Mouse (Mus musculus) midbrain, embryonic 13.5 days (tissue): ENCODE measurements around the gene Eid3. TPM values are rescaled to one million over a fixed set of nuclear protein-coding genes. Genes with fewer than 3 reads are reported as not detected.
A peak's percentile ranks its signal among the peaks of the same experiment; 100 is the strongest.

Source experiments
- ATAC-seq: fragments of 200-750 bp; cut with Nextera tagmentation; 2 replicates; pipeline ENCODE4 v1.8.0; 2017; ENCODE audit warnings: mild to moderate bottlenecking, moderate TSS enrichment, moderate library complexity
- H3K27ac ChIP-seq: fragments of 300-500 bp; sonication (generic); 2 replicates; pipeline ENCODE4 v1.5.1; 2015; ENCODE audit warnings: inconsistent platforms, mild to moderate bottlenecking, moderate library complexity
- H3K27me3 ChIP-seq: fragments of 300-500 bp; sonication (generic); 2 replicates; pipeline ENCODE4 v1.6.1; 2015; ENCODE audit warnings: mild to moderate bottlenecking, inconsistent platforms
- H3K36me3 ChIP-seq: fragments of 300-500 bp; sonication (generic); 2 replicates; pipeline ENCODE4 v1.6.1; 2015; ENCODE audit warnings: mild to moderate bottlenecking, inconsistent platforms
- H3K4me1 ChIP-seq: fragments of 300-500 bp; sonication (generic); replicated peaks from 2 replicates; pipeline ENCODE4 v1.6.1; 2015; ENCODE audit warnings: inconsistent platforms
- H3K4me2 ChIP-seq: fragments of 300-500 bp; sonication (generic); replicated peaks from 2 replicates; pipeline ENCODE4 v1.6.1; 2015; ENCODE audit warnings: moderate library complexity, mild to moderate bottlenecking, inconsistent platforms
- H3K4me3 ChIP-seq: fragments of 300-500 bp; sonication (generic); replicated peaks from 2 replicates; pipeline ENCODE4 v1.5.1; 2015; ENCODE audit warnings: mild to moderate bottlenecking, inconsistent platforms
- H3K9ac ChIP-seq: fragments of 300-500 bp; sonication (generic); replicated peaks from 2 replicates; pipeline ENCODE4 v1.6.1; 2015; ENCODE audit warnings: mild to moderate bottlenecking, inconsistent platforms
- H3K9me3 ChIP-seq: fragments of 300-500 bp; sonication (generic); 2 replicates; pipeline ENCODE4 v1.6.1; 2016; ENCODE audit warnings: mild to moderate bottlenecking, inconsistent platforms
- WGBS: fragments of 180-500 bp; shearing (Covaris S2); methylation state at CpG from one replicate; pipeline ENCODE4 v1.1.7; 2015; 5-methylcytosine and 5-hydroxymethylcytosine counted together
- polyA plus RNA-seq: library from polyadenylated mRNA; unstranded; fragments of >200 nt; fragmentation: Nextera tagmentation; extraction: Ambion mirVana; gene quantifications from 2 replicates; pipeline ENCODE4 v1.2.1, GENCODE M21; 2015

The Eid3 gene
- polyA plus RNA-seq, 1 experiment from 2014 or later, result 0.47 TPM

DNA sequence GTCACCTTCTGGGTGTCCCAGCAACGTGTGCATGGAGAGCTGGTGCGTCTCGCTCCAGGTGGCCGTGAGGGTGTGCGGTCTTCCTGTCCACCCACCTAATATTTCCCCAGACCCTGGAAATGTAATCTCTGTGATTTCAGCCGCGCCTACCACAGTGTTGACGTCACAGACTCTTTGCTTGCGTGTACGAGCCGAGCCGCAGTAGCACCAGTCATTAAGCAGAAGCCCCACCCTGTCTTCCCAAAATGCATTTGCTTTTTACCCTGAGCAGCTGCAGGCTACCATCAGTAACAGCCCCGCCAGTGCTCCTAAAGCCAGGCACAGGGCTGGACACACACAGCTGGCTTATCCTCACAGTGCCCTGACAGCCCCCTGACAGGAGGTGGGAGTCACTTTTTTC, 31.5 kb downstream of the Eid3 start:
- Histone ChIP-seq H3K4me3 (no peak overlapping the region), H3K4me1 (peaks cover 20% of the 10 kb centered on the region), H3K36me3 (peaks cover 52% of the 10 kb centered on the region), H3K9ac (no peak overlapping the region), H3K27ac (no peak overlapping the region), H3K27me3 (no peaks in the 10 kb centered on the region), H3K4me2 (no peak overlapping the region), H3K9me3 (no peaks in the 10 kb centered on the region)
- no peak for ATAC-seq
- 94% methylated on average over 13 of the region's 13 CpGs for WGBS

DNA sequence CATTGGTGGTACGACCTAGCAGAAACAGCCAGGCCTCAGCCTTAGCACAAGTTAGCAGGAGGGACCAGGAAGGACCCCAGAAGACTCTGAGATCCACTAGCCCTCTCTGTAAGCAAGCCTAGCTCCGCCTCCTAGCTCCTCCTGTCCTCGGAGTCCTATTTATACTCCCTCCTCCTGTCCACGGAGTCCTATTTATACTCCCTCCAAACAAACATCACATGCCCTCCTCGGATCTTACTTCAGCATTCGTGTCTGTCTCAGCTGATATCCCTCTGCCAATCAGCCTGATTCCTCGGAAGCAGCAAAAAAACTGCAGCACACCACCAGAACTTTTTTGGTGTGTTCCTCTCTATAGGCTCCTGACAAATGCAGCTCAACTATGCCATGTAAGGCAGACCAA, 32.5 kb downstream of the Eid3 start:
- no peak overlapping the region for H3K27ac ChIP-seq
- H3K27me3 ChIP-seq, result no peaks in the 10 kb centered on the region
- H3K4me3 ChIP-seq, result no peak overlapping the region
- H3K36me3 ChIP-seq, result peaks cover 44% of the 10 kb centered on the region
- WGBS, result 55% methylated on average over 7 of the region's 7 CpGs
- no peaks in the 10 kb centered on the region for H3K9me3 ChIP-seq
- H3K4me2 ChIP-seq, result no peak overlapping the region
- ATAC-seq, result no peak
- H3K4me1 ChIP-seq, result peaks cover 20% of the 10 kb centered on the region
- no peak overlapping the region for H3K9ac ChIP-seq

DNA sequence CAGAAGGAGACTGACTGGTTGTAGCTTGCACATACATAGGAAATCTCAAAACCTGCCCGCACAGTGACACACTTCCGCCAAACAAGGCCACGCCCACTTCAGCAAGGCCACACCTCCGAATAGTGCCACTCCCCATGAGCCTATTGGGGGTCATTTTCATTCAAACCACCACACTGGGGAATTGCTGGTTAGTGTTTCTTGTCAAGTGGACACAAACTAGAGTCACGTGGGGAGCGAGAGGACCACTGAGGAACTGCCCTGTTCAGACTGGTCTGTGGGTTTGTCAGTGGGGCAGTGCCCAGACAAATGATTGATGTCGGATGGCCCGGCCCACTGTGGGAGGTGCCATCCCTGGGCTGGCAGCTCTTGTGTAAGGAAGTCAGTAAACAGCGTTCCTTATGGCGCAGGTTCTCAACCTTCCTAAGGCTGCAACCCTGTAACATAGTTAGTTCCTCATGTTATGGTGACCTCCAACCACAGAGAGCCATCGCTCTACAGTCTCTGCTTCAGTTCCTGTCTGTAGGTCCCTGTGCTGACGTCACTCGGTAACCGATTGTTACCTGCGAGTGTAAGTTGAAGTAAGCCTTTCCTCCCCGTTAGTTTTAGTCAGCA, 33.5 kb downstream of the Eid3 start:
- Histone ChIP-seq H3K4me2 (peak overlapping the region; percentile 33), H3K9me3 (no peaks in the 10 kb centered on the region), H3K4me3 (no peak overlapping the region; the same call in 1 of the 2 replicates), H3K27me3 (no peaks in the 10 kb centered on the region), H3K27ac (0 out of 2 replicates have a peak overlapping the region, but pooled peaks have one; percentile 32), H3K36me3 (peaks cover 36% of the 10 kb centered on the region), H3K9ac (no peak overlapping the region), H3K4me1 (peaks cover 20% of the 10 kb centered on the region)
- ATAC-seq, result peak; percentile 53
- 44% methylated on average over 16 of the region's 16 CpGs for WGBS

DNA sequence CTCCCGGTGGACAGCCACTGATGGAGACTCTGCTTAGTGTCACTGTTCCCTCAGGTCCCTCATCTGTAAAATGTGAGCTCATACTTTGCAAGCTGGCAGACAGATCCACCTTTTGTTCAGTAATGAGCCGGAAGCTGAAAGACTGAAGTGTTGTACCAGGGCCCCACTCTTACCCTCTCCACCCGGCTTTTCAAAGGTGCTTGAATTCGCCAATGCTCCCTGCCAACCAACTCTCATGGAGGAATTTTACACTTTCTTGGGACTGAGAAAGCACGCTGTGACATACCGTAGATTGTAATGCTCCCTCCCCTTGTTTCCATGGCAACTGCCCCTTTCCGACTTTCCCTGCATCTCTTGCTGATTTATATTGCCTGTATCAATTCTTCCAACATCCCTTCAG, 34.1 kb downstream of the Eid3 start:
- peak; percentile 59 for ATAC-seq

DNA sequence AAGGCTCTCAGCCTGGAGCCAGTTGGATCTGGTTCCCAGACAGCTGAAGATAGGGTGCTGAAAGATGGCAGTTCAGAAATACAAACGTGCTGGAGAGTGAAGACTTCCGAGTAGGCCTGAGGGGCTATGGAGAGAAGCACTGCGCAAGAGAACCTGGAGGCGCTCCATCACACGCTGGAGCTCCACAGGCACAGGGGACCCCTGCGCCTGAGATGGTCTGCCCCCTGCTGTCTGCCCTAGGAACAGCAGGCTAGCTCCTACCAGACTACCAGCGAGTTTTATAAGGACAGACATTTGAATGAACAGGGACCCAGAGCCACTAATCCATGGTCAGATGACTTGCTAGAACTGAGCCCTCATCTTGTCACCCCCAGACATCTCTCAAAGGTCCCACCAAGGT, 35.0 kb downstream of the Eid3 start:
- H3K9ac ChIP-seq, result no peak overlapping the region
- no peaks in the 10 kb centered on the region for H3K27me3 ChIP-seq
- H3K9me3 ChIP-seq, result no peaks in the 10 kb centered on the region
- 6% methylated on average over 7 of the region's 7 CpGs for WGBS
- no peak overlapping the region for H3K4me2 ChIP-seq
- 0 out of 2 replicates have a peak overlapping the region, but pooled peaks have one; percentile 62 for H3K27ac ChIP-seq
- H3K4me1 ChIP-seq, result peaks cover 20% of the 10 kb centered on the region
- H3K36me3 ChIP-seq, result peaks cover 21% of the 10 kb centered on the region
- peak; percentile 69 for ATAC-seq
- H3K4me3 ChIP-seq, result no peak overlapping the region

More for the DNA sequence above, 34.1 kb downstream of the Eid3 start:
- 4% methylated on average over 7 of the region's 7 CpGs for WGBS
- Histone ChIP-seq H3K4me1 (peaks cover 20% of the 10 kb centered on the region), H3K9me3 (no peaks in the 10 kb centered on the region), H3K4me2 (peak overlapping the region; percentile 33), H3K27ac (peak overlapping the region; percentile 62; the same call in 1 of the 2 replicates), H3K27me3 (no peaks in the 10 kb centered on the region), H3K4me3 (no peak overlapping the region; the same call in 1 of the 2 replicates), H3K9ac (no peak overlapping the region), H3K36me3 (peaks cover 30% of the 10 kb centered on the region)

DNA sequence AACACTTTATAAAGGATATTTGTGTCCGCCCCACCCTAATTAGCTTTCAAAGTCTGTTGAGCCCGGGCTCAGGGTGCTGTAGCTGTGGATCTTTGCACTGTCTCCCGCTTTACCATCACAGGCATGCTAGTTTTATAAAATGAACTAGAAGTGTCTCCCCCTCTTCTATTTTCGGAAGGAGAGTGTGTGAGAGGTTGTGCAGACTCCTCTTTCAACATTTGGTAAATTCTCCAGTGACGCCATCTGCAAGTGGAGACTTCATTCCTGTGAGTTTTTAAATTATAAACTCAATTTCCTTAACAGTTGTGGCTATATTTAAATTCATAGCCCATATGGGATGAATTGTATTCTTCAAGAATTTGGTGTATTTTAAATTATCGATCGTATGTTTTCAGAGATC, 42.1 kb downstream of the Eid3 start:
- no peak for ATAC-seq
- Histone ChIP-seq H3K9ac (no peak overlapping the region), H3K27ac (no peak overlapping the region), H3K27me3 (no peaks in the 10 kb centered on the region), H3K4me2 (no peak overlapping the region), H3K4me3 (no peak overlapping the region), H3K36me3 (no peaks in the 10 kb centered on the region), H3K4me1 (peaks cover 3% of the 10 kb centered on the region), H3K9me3 (no peaks in the 10 kb centered on the region)
- WGBS, result 86% methylated on average over 7 of the region's 7 CpGs

DNA sequence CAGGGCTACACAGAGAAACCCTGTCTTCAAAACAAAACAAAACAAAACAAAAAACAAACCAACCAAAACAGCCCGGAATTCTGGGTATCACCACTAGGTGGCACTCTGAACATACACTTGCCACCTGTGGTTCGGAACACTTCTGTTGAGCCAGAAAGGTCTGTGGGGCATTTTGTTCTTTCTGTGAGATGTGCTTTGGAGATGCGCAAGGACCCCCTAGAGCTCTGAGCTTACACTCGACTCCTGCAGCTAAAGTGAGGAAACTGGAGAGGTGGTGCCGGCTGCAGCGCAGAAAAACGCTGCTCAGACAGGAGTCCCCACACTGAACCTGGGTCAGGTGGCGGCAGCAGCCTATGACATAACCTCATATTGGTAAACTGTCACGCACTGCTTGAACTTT, 43.0 kb downstream of the Eid3 start:
- no peak overlapping the region for H3K27ac ChIP-seq
- H3K36me3 ChIP-seq, result no peaks in the 10 kb centered on the region
- H3K9ac ChIP-seq, result no peak overlapping the region
- H3K4me1 ChIP-seq, result peaks cover 3% of the 10 kb centered on the region
- H3K27me3 ChIP-seq, result no peaks in the 10 kb centered on the region
- peak overlapping the region; percentile 44 for H3K4me2 ChIP-seq
- 16% methylated on average over 9 of the region's 9 CpGs for WGBS
- no peak overlapping the region for H3K4me3 ChIP-seq
- peak; percentile 35; the same call in 1 of the 2 replicates for ATAC-seq
- no peaks in the 10 kb centered on the region for H3K9me3 ChIP-seq

DNA sequence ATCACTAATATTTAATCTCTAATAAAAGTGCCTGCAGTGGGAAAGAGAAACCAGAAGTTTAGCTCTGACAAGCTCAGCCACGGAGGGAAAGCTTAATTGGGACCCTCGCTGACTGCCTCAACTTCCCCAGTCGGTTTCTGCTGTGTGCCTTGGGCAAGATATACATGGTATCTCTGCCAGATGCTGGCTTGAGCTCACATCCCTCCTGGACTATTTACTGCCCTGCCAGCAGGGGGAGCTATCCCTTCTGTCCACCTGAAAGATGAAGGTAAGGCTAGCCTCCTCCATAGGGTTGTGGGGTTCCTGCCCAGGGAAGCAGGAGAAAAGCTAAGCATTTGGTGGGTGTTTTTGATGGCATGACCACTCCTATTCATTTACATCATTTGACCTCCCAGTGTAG, 43.8 kb downstream of the Eid3 start:
- H3K27ac ChIP-seq, result no peak overlapping the region
- H3K36me3 ChIP-seq, result no peaks in the 10 kb centered on the region
- no peaks in the 10 kb centered on the region for H3K27me3 ChIP-seq
- no peak overlapping the region for H3K9ac ChIP-seq
- H3K4me1 ChIP-seq, result peaks cover 3% of the 10 kb centered on the region
- H3K4me3 ChIP-seq, result no peak overlapping the region
- 81% methylated on average over 3 of the region's 3 CpGs for WGBS
- H3K4me2 ChIP-seq, result no peak overlapping the region
- H3K9me3 ChIP-seq, result no peaks in the 10 kb centered on the region
- no peak for ATAC-seq

DNA sequence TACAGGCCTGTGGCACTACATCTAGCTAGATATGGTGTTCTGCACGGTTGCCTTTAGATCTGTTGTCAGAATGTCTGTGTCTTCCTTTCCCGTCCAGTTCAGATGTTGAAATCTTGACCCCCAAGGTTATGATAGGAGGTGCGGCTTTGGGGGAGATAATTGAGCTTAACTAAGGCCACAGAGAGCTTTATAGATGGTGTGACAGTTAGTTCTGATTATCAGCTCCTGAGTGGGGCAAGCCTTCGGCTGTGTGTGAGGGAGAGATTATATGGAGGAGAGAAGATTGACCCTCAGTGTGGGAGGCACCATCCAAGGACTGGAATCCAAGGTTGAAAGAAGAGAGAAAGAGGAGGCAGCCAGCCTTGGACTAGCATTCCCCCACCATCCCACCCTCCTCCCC, 46.8 kb downstream of the Eid3 start:
- H3K4me1 ChIP-seq, result peaks cover 3% of the 10 kb centered on the region
- no peak overlapping the region for H3K9ac ChIP-seq
- H3K4me2 ChIP-seq, result no peak overlapping the region
- no peaks in the 10 kb centered on the region for H3K27me3 ChIP-seq
- H3K36me3 ChIP-seq, result no peaks in the 10 kb centered on the region
- no peaks in the 10 kb centered on the region for H3K9me3 ChIP-seq
- no peak overlapping the region for H3K4me3 ChIP-seq
- no peak for ATAC-seq
- WGBS, result 75% methylated on average over 4 of the region's 4 CpGs
- H3K27ac ChIP-seq, result no peak overlapping the region

DNA sequence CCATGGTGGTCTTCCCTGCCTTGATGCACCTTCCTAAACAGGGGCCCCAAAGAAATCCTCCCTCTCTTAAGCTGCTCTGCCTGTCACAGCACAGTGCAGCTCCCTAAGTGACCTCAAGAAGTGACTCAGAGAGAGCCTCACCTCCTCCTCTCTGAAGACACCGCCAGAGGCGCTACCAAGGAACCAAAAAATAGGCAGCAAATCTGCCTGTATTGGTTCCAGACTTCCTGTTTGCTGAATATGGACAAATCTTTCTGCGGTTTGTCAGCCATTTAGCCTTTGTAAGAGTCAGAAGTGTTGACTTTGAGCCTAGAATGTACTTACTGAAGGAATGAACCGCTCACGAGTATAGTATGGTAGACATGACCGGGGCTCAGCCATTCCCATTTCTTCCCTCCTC, 47.3 kb downstream of the Eid3 start:
- Histone ChIP-seq H3K4me1 (peaks cover 3% of the 10 kb centered on the region), H3K4me2 (no peak overlapping the region), H3K36me3 (no peaks in the 10 kb centered on the region), H3K27me3 (no peaks in the 10 kb centered on the region), H3K4me3 (no peak overlapping the region), H3K27ac (no peak overlapping the region), H3K9me3 (no peaks in the 10 kb centered on the region), H3K9ac (no peak overlapping the region)
- no peak for ATAC-seq
- 91% methylated on average over 6 of the region's 6 CpGs for WGBS

Other genes starting within 250 kb of the Eid3 start
- 37.4 and 39.0 TPM in 2 replicates for gene 1190007I07Rik, start 243.4 kb upstream of the Eid3 start, polyA plus RNA-seq
- 229 and 241 TPM in 2 replicates for gene Tdg, start 236.8 kb upstream of the Eid3 start, polyA plus RNA-seq
- 1.3 and 1.7 TPM in 2 replicates for gene Glt8d2, start 176.0 kb upstream of the Eid3 start, polyA plus RNA-seq
- gene Hcfc2, start 170.5 kb upstream of the Eid3 start, polyA plus RNA-seq, result 45.9 and 46.2 TPM in 2 replicates
- 57.6 and 57.8 TPM in 2 replicates for gene Nfyb, start 102.5 kb upstream of the Eid3 start, polyA plus RNA-seq
- gene Txnrd1, start 32.7 kb upstream of the Eid3 start, polyA plus RNA-seq, result 133 and 141 TPM in 2 replicates
- 2.9 TPM in 2 replicates for gene Chst11, start 118.9 kb downstream of the Eid3 start, polyA plus RNA-seq